Mouse (Mus musculus): Measurements from ENCODE around the gene A030005L19Rik. TPM values are rescaled to one million over a fixed set of nuclear protein-coding genes. Genes with fewer than 3 reads are reported as not detected.
"Not testable (repeated sequence)": the region's sequence is repeated elsewhere in the genome, so short reads cannot be mapped to it uniquely, and the experiment has no call there.

A030005L19Rik gene
- polyA plus RNA-seq, 1 experiment from 2014 or later, result not detected

- H3K27ac ChIP-seq (ENCODE audit: low read depth, low read length), result no peak within 1 kb of the TSS
- DNase-seq (ENCODE audit: low spot score) (no peak), ATAC-seq (ENCODE audit: insufficient read depth, low FRiP score, low TSS enrichment) (no peak)
- WGBS, result 95% methylated on average over 6 of the region's 6 CpGs
- H3K4me2 ChIP-seq (ENCODE audit: low read depth), result no peak within 1 kb of the TSS
- H3K27me3 ChIP-seq (ENCODE audit: control insufficient read depth, insufficient read depth, low read length), result no peaks in the 10 kb centered on the region
- no peaks in the 10 kb centered on the region for H3K4me1 ChIP-seq (ENCODE audit: control insufficient read depth, insufficient read depth, low read length)
- no peak within 1 kb of the TSS for H3K9ac ChIP-seq (ENCODE audit: low read length)
- H3K4me3 ChIP-seq (ENCODE audit: low read depth, low read length), result no peak within 1 kb of the TSS
- no peaks in the 10 kb centered on the region for H3K36me3 ChIP-seq (ENCODE audit: control insufficient read depth, insufficient read depth, low read length)
- H3K9me3 ChIP-seq (ENCODE audit: control insufficient read depth, low read length), result no peaks in the 10 kb centered on the region
Observed at GRCm38 (mm10) chr1:82924650-82925049, 11.5 kb downstream of the A030005L19Rik start, which contains the start of gene A030014E15Rik. TSS of gene A030014E15Rik (plus strand) at chr1:82924917.

- ATAC-seq (ENCODE audit: insufficient read depth, low FRiP score, low TSS enrichment), result not testable (repeated sequence)
Observed at GRCm38 (mm10) chr1:82930558-82930957, 17.4 kb downstream of the A030005L19Rik start.

GRCm38 (mm10) chr1:82931326-82931725, 18.2 kb downstream of the A030005L19Rik start, which contains the start of gene Gm6217:
TSS of gene Gm6217 (minus strand) at chr1:82931399.
- H3K9ac ChIP-seq (ENCODE audit: low read length); H3K4me2 ChIP-seq (ENCODE audit: low read depth); H3K27ac ChIP-seq (ENCODE audit: low read depth, low read length); DNase-seq (ENCODE audit: low spot score); H3K36me3 ChIP-seq (ENCODE audit: control insufficient read depth, insufficient read depth, low read length); H3K4me3 ChIP-seq (ENCODE audit: low read depth, low read length); H3K27me3 ChIP-seq (ENCODE audit: control insufficient read depth, insufficient read depth, low read length); H3K9me3 ChIP-seq (ENCODE audit: control insufficient read depth, low read length); ATAC-seq (ENCODE audit: insufficient read depth, low FRiP score, low TSS enrichment); H3K4me1 ChIP-seq (ENCODE audit: control insufficient read depth, insufficient read depth, low read length): not testable (repeated sequence)
- WGBS, result no CpG with 5 or more reads among the region's 6 CpGs

More at GRCm38 (mm10) chr1:82930558-82930957, 17.4 kb downstream of the A030005L19Rik start:
- not testable (repeated sequence) for H3K27ac ChIP-seq (ENCODE audit: low read depth, low read length); H3K4me1 ChIP-seq (ENCODE audit: control insufficient read depth, insufficient read depth, low read length); H3K9ac ChIP-seq (ENCODE audit: low read length); H3K4me3 ChIP-seq (ENCODE audit: low read depth, low read length); DNase-seq (ENCODE audit: low spot score); H3K9me3 ChIP-seq (ENCODE audit: control insufficient read depth, low read length); H3K36me3 ChIP-seq (ENCODE audit: control insufficient read depth, insufficient read depth, low read length); H3K27me3 ChIP-seq (ENCODE audit: control insufficient read depth, insufficient read depth, low read length); H3K4me2 ChIP-seq (ENCODE audit: low read depth)
- WGBS, result 92% methylated on average over 1 of the region's 3 CpGs

- Histone ChIP-seq H3K9me3 (ENCODE audit: control insufficient read depth, low read length) (no peaks in the 10 kb centered on the region), H3K27me3 (ENCODE audit: control insufficient read depth, insufficient read depth, low read length) (no peaks in the 10 kb centered on the region), H3K4me2 (ENCODE audit: low read depth) (no peak overlapping the region), H3K4me3 (ENCODE audit: low read depth, low read length) (no peak overlapping the region), H3K9ac (ENCODE audit: low read length) (no peak overlapping the region), H3K36me3 (ENCODE audit: control insufficient read depth, insufficient read depth, low read length) (no peaks in the 10 kb centered on the region), H3K27ac (ENCODE audit: low read depth, low read length) (no peak overlapping the region), H3K4me1 (ENCODE audit: control insufficient read depth, insufficient read depth, low read length) (no peaks in the 10 kb centered on the region)
- no peak for DNase-seq (ENCODE audit: low spot score)
- WGBS, result 94% methylated on average over 5 of the region's 5 CpGs
- ATAC-seq (ENCODE audit: insufficient read depth, low FRiP score, low TSS enrichment), result no peak
Observed at GRCm38 (mm10) chr1:82938666-82939065, 25.5 kb downstream of the A030005L19Rik start.

GRCm38 (mm10) chr1:82942505-82942904, 29.4 kb downstream of the A030005L19Rik start:
- not testable (repeated sequence) for H3K4me2 ChIP-seq (ENCODE audit: low read depth); H3K4me1 ChIP-seq (ENCODE audit: control insufficient read depth, insufficient read depth, low read length); H3K36me3 ChIP-seq (ENCODE audit: control insufficient read depth, insufficient read depth, low read length); H3K27me3 ChIP-seq (ENCODE audit: control insufficient read depth, insufficient read depth, low read length); H3K9ac ChIP-seq (ENCODE audit: low read length); ATAC-seq (ENCODE audit: insufficient read depth, low FRiP score, low TSS enrichment); DNase-seq (ENCODE audit: low spot score); H3K27ac ChIP-seq (ENCODE audit: low read depth, low read length); H3K4me3 ChIP-seq (ENCODE audit: low read depth, low read length); H3K9me3 ChIP-seq (ENCODE audit: control insufficient read depth, low read length)
- WGBS, result 88% methylated on average over 1 of the region's 2 CpGs

- H3K4me1 ChIP-seq (ENCODE audit: control insufficient read depth, insufficient read depth, low read length); ATAC-seq (ENCODE audit: insufficient read depth, low FRiP score, low TSS enrichment); H3K4me2 ChIP-seq (ENCODE audit: low read depth); H3K27ac ChIP-seq (ENCODE audit: low read depth, low read length); H3K36me3 ChIP-seq (ENCODE audit: control insufficient read depth, insufficient read depth, low read length); H3K4me3 ChIP-seq (ENCODE audit: low read depth, low read length); H3K9ac ChIP-seq (ENCODE audit: low read length); DNase-seq (ENCODE audit: low spot score); H3K9me3 ChIP-seq (ENCODE audit: control insufficient read depth, low read length); H3K27me3 ChIP-seq (ENCODE audit: control insufficient read depth, insufficient read depth, low read length): not testable (repeated sequence)
- no CpG with 5 or more reads among the region's 6 CpGs for WGBS
Observed at GRCm38 (mm10) chr1:82943295-82943694, 30.2 kb downstream of the A030005L19Rik start, which contains the start of gene A030003K21Rik. TSS of gene A030003K21Rik (minus strand) at chr1:82943388.

- not testable (repeated sequence) for H3K36me3 ChIP-seq (ENCODE audit: control insufficient read depth, insufficient read depth, low read length); H3K4me3 ChIP-seq (ENCODE audit: low read depth, low read length); H3K9me3 ChIP-seq (ENCODE audit: control insufficient read depth, low read length); ATAC-seq (ENCODE audit: insufficient read depth, low FRiP score, low TSS enrichment); H3K4me2 ChIP-seq (ENCODE audit: low read depth); H3K27me3 ChIP-seq (ENCODE audit: control insufficient read depth, insufficient read depth, low read length); DNase-seq (ENCODE audit: low spot score); H3K9ac ChIP-seq (ENCODE audit: low read length); H3K4me1 ChIP-seq (ENCODE audit: control insufficient read depth, insufficient read depth, low read length); H3K27ac ChIP-seq (ENCODE audit: low read depth, low read length)
- 100% methylated on average over 2 of the region's 2 CpGs for WGBS
Observed at GRCm38 (mm10) chr1:82946029-82946428, 32.9 kb downstream of the A030005L19Rik start.

GRCm38 (mm10) chr1:82948601-82949000, 35.5 kb downstream of the A030005L19Rik start:
- H3K4me2 ChIP-seq (ENCODE audit: low read depth), result no peak overlapping the region
- DNase-seq (ENCODE audit: low spot score) (no peak), ATAC-seq (ENCODE audit: insufficient read depth, low FRiP score, low TSS enrichment) (no peak)
- H3K36me3 ChIP-seq (ENCODE audit: control insufficient read depth, insufficient read depth, low read length), result no peaks in the 10 kb centered on the region
- WGBS, result 90% methylated on average over 2 of the region's 2 CpGs
- no peak overlapping the region for H3K9ac ChIP-seq (ENCODE audit: low read length)
- no peak overlapping the region for H3K4me3 ChIP-seq (ENCODE audit: low read depth, low read length)
- no peaks in the 10 kb centered on the region for H3K27me3 ChIP-seq (ENCODE audit: control insufficient read depth, insufficient read depth, low read length)
- H3K4me1 ChIP-seq (ENCODE audit: control insufficient read depth, insufficient read depth, low read length), result no peaks in the 10 kb centered on the region
- H3K9me3 ChIP-seq (ENCODE audit: control insufficient read depth, low read length), result no peaks in the 10 kb centered on the region
- H3K27ac ChIP-seq (ENCODE audit: low read depth, low read length), result no peak overlapping the region

GRCm38 (mm10) chr1:82955913-82956312, 42.8 kb downstream of the A030005L19Rik start, which contains the start of gene Gm7544:
TSS of gene Gm7544 (minus strand) at chr1:82956013.
- not testable (repeated sequence) for H3K9me3 ChIP-seq (ENCODE audit: control insufficient read depth, low read length); H3K9ac ChIP-seq (ENCODE audit: low read length); H3K4me1 ChIP-seq (ENCODE audit: control insufficient read depth, insufficient read depth, low read length); H3K36me3 ChIP-seq (ENCODE audit: control insufficient read depth, insufficient read depth, low read length); H3K27ac ChIP-seq (ENCODE audit: low read depth, low read length); DNase-seq (ENCODE audit: low spot score); H3K4me2 ChIP-seq (ENCODE audit: low read depth); H3K27me3 ChIP-seq (ENCODE audit: control insufficient read depth, insufficient read depth, low read length); ATAC-seq (ENCODE audit: insufficient read depth, low FRiP score, low TSS enrichment); H3K4me3 ChIP-seq (ENCODE audit: low read depth, low read length)
